Mouse (Mus musculus) myocyte (in vitro differentiated cells): Measurements from ENCODE around the gene Tubg2. TPM values are rescaled to one million over a fixed set of nuclear protein-coding genes. Genes with fewer than 3 reads are reported as not detected.

Source experiments
- H3K27me3 ChIP-seq: one replicate; pipeline ENCODE4 v1.6.1; 2011; ENCODE audit not compliant: control insufficient read depth, insufficient read depth, insufficient read length
- H3K36me3 ChIP-seq: one replicate; pipeline ENCODE4 v1.6.1; 2011; ENCODE audit not compliant: control insufficient read depth, insufficient read depth
- H3K4me2 ChIP-seq: one replicate; pipeline ENCODE4 v1.6.1; 2011; ENCODE audit warnings: low read depth, control low read depth
- H3K4me3 ChIP-seq: one replicate; pipeline ENCODE4 v1.5.1; 2011; ENCODE audit warnings: mild to moderate bottlenecking, control low read depth, moderate library complexity
- H3K79me2 ChIP-seq: one replicate; pipeline ENCODE4 v1.6.1; 2011; ENCODE audit not compliant: control insufficient read depth, insufficient read depth
- H3ac ChIP-seq: one replicate; pipeline ENCODE4 v1.6.1; 2011; ENCODE audit not compliant: control insufficient read depth, insufficient read length
- CEBPB ChIP-seq: IDR thresholded peaks from 2 replicates; pipeline ENCODE4 v1.6.1; 2011; ENCODE audit warnings: mild to moderate bottlenecking, moderate library complexity; ENCODE audit not compliant: poor library complexity, insufficient read depth, severe bottlenecking
- E2F4 ChIP-seq: IDR thresholded peaks from one replicate; pipeline ENCODE4 v1.6.1; 2011; ENCODE audit warnings: mild to moderate bottlenecking, control low read depth, moderate library complexity; ENCODE audit not compliant: insufficient read depth
- MAX ChIP-seq: IDR thresholded peaks from one replicate; pipeline ENCODE4 v1.6.1; 2011; ENCODE audit warnings: low read depth, mild to moderate bottlenecking, control low read depth
- MYOD1 ChIP-seq, 3 experiments: IDR thresholded peaks; one replicate each; pipeline ENCODE4 v1.6.1; 2011; ENCODE audit warnings: control low read depth in 2 of 3, low read depth in 2 of 3, mild to moderate bottlenecking in 2 of 3, moderate library complexity in 1 of 3; ENCODE audit not compliant: insufficient read length in 2 of 3, control insufficient read depth in 1 of 3
- MYOG ChIP-seq, 3 experiments: IDR thresholded peaks; one replicate each; pipeline ENCODE4 v1.6.1; 2011; ENCODE audit warnings: control low read depth in 2 of 3, low read depth in 2 of 3, mild to moderate bottlenecking in 2 of 3; ENCODE audit not compliant: insufficient read length in 2 of 3, control insufficient read depth in 1 of 3, insufficient read depth in 1 of 3
- POLR2A ChIP-seq: IDR thresholded peaks from one replicate; pipeline ENCODE4 v1.6.1; 2011; ENCODE audit warnings: low read depth, mild to moderate bottlenecking, control low read depth, moderate library complexity; ENCODE audit not compliant: insufficient read length
- POLR2AphosphoS2 ChIP-seq: IDR thresholded peaks from one replicate; pipeline ENCODE4 v1.6.1; 2011; ENCODE audit warnings: low read depth, control low read depth; ENCODE audit not compliant: insufficient read length
- REST ChIP-seq: IDR thresholded peaks from one replicate; pipeline ENCODE4 v1.6.1; 2011; ENCODE audit warnings: mild to moderate bottlenecking, control low read depth, moderate library complexity; ENCODE audit not compliant: insufficient read depth, insufficient read length
- SRF ChIP-seq: IDR thresholded peaks from one replicate; pipeline ENCODE4 v1.6.1; 2011; ENCODE audit warnings: low read depth; ENCODE audit not compliant: control insufficient read depth, insufficient read length
- TCF12 ChIP-seq: IDR thresholded peaks from one replicate; pipeline ENCODE4 v1.6.1; 2011; ENCODE audit warnings: mild to moderate bottlenecking, control low read depth; ENCODE audit not compliant: poor library complexity, insufficient read depth, severe bottlenecking
- TCF3 ChIP-seq: IDR thresholded peaks from one replicate; pipeline ENCODE4 v1.6.1; 2011; ENCODE audit warnings: low read depth, control low read depth; ENCODE audit not compliant: insufficient read length
- USF1 ChIP-seq: IDR thresholded peaks from one replicate; pipeline ENCODE4 v1.6.1; 2011; ENCODE audit warnings: low read depth, mild to moderate bottlenecking, control low read depth, moderate library complexity
- polyA plus RNA-seq: library from polyadenylated mRNA; unstranded; fragments of >200 nt; fragmentation: generic; extraction: Trizol; gene quantifications from one replicate; pipeline ENCODE4 v1.2.1, GENCODE M21; 2012; ENCODE audit warnings: missing spikeins

Gene Tubg2
- polyA plus RNA-seq, 1 experiment = 0.18 TPM

DNA sequence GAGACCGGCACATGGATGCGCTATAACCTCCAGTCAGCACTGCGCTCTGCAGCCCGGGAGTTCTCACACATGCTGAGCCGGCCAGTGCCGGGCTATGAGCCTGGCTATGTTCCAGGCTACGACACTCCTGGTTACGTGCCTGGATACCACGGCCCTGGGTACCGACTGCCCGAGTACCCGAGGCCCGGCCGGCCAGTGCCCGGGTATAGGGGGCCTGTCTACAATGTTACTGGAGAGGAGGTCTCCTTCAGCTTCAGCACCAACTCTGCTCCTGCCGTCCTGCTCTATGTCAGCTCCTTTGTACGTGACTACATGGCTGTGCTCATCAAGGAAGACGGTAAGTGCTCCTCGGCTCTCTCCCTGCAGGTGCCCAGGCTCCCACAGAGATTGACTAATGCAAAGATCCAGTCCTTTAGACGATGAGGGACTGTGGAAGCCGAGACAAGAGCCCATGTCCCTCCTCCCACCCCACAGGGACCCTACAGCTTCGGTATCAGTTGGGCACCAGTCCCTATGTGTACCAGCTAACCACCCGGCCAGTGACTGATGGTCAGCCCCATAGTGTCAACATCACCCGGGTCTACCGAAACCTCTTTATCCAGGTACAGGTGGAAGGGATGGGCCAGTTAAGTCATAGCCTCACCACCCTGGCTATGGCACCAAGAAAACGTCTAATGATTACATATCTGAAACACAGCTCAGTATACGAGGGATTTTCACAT, 31.0 kb downstream of the Tubg2 start:
- TF ChIP-seq E2F4 = no peak
- no peak for TF ChIP-seq MAX
- TF ChIP-seq CEBPB = no peak
- no peak for TF ChIP-seq TCF12
- TF ChIP-seq SRF = no peak
- TF ChIP-seq MYOG (IDR thresholded peaks at IDR 0.05; ENCODE audit: control insufficient read depth in 1 of 3, insufficient read depth in 1 of 3, insufficient read length in 2 of 3, low read depth in 2 of 3) = no peak
- H3K79me2 ChIP-seq = no peaks in the 10 kb centered on the region

DNA sequence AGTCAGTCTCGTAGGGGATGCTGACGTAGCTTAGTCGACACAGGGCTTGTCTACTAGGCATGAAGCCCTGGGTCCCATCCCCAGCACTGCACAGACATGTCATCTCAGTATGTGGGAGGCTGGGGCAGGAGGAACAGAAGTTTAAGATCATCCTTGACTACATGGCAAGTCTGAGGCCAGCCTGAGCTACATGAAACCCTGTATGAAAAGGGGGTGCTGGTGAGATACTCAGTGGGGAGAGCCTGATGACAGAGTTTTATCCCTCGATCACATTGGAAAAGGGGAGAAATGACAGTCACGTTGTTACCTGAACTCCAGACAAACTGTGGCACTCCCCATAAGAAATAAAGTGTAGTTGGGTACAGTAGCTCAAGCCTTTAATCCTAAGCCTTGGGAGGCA, 31.8 kb downstream of the Tubg2 start:
- no peaks in the 10 kb centered on the region for H3K36me3 ChIP-seq
- H3K4me3 ChIP-seq = no peak overlapping the region
- H3K27me3 ChIP-seq = no peaks in the 10 kb centered on the region
- no peak overlapping the region for H3K4me2 ChIP-seq
- H3K79me2 ChIP-seq = no peaks in the 10 kb centered on the region
- TF ChIP-seq TCF3 (no peak), CEBPB (no peak), REST (no peak), SRF (no peak), USF1 (no peak), MYOD1 (IDR thresholded peaks at IDR 0.05; ENCODE audit: control insufficient read depth in 1 of 3, insufficient read length in 2 of 3, low read depth in 2 of 3) (no peak), TCF12 (no peak), MAX (no peak), POLR2A (no peak), E2F4 (no peak), MYOG (IDR thresholded peaks at IDR 0.05; ENCODE audit: control insufficient read depth in 1 of 3, insufficient read depth in 1 of 3, insufficient read length in 2 of 3, low read depth in 2 of 3) (no peak), POLR2AphosphoS2 (no peak)
- no peak overlapping the region for H3ac ChIP-seq

More for the DNA sequence above, 31.0 kb downstream of the Tubg2 start:
- no peak overlapping the region for H3ac ChIP-seq
- H3K27me3 ChIP-seq = no peaks in the 10 kb centered on the region
- H3K36me3 ChIP-seq = no peaks in the 10 kb centered on the region
- no peak overlapping the region for H3K4me3 ChIP-seq
- no peak overlapping the region for H3K4me2 ChIP-seq

- Histone ChIP-seq H3K27me3 (no peaks in the 10 kb centered on the region), H3K36me3 (no peaks in the 10 kb centered on the region), H3ac (no peak overlapping the region), H3K4me3 (no peak overlapping the region), H3K4me2 (no peak overlapping the region), H3K79me2 (no peaks in the 10 kb centered on the region)
- no peak for TF ChIP-seq TCF12
- no peak for TF ChIP-seq MYOD1 (IDR thresholded peaks at IDR 0.05; ENCODE audit: control insufficient read depth in 1 of 3, insufficient read length in 2 of 3, low read depth in 2 of 3)
- TF ChIP-seq REST = no peak
- TF ChIP-seq POLR2A = no peak
- no peak for TF ChIP-seq MYOG (IDR thresholded peaks at IDR 0.05; ENCODE audit: control insufficient read depth in 1 of 3, insufficient read depth in 1 of 3, insufficient read length in 2 of 3, low read depth in 2 of 3)
- TF ChIP-seq POLR2AphosphoS2 = no peak
- TF ChIP-seq TCF3 = no peak
These were observed 32.6 kb downstream of the Tubg2 start for GRCm38 (mm10) chr11:101188166-101188805.

- TF ChIP-seq MYOG (IDR thresholded peaks at IDR 0.05; ENCODE audit: control insufficient read depth in 1 of 3, insufficient read depth in 1 of 3, insufficient read length in 2 of 3, low read depth in 2 of 3) = peak in 2 of 3 experiments; percentile 17 to 72
- TF ChIP-seq CEBPB = no peak
- TF ChIP-seq MYOD1 (IDR thresholded peaks at IDR 0.05; ENCODE audit: control insufficient read depth in 1 of 3, insufficient read length in 2 of 3, low read depth in 2 of 3) = peak in 1 of 3 experiments; percentile 57
These were observed 33.9 kb downstream of the Tubg2 start for GRCm38 (mm10) chr11:101189495-101190180.

DNA sequence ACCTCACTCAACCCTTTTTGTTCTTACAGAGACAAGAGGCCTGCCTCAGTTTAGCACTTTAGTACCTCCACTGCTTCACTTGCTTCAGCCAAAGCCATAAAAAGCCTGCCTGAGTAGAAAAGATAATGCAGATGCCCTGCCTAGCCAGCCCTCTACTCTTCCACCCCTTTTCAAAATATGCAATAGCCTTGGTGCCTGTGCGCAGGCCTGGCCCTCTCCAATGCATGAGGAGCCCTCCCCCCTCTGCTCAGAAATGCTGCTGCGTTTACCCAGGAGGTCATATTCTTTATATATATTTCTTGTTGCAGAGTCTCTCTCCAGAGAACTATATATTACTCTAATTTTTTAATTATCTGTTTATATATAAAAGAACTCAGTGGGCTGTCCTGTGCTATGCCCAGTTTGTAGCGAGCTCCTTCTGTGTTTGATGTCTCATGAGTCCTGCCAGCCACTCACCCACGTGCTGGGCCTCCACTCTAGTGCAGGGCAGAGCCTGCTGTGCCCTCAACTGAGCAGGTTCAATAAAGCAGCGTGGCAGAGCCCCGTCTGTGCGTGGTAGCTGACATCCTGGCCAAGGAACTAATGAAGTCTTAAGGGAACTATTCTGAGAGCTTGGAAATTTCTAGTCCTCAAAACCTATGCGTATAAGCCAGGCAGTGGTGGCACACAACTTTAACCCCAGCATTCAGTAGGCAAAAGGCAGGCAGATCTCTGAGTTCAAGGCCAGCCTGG, 34.6 kb downstream of the Tubg2 start:
- Histone ChIP-seq H3K79me2 (no peaks in the 10 kb centered on the region), H3K36me3 (no peaks in the 10 kb centered on the region), H3K4me3 (no peak overlapping the region), H3K4me2 (peak overlapping the region; percentile 30), H3ac (no peak overlapping the region), H3K27me3 (no peaks in the 10 kb centered on the region)
- TF ChIP-seq USF1 (no peak), CEBPB (no peak), MYOD1 (IDR thresholded peaks at IDR 0.05; ENCODE audit: control insufficient read depth in 1 of 3, insufficient read length in 2 of 3, low read depth in 2 of 3) (no peak), SRF (no peak), REST (no peak), MYOG (IDR thresholded peaks at IDR 0.05; ENCODE audit: control insufficient read depth in 1 of 3, insufficient read depth in 1 of 3, insufficient read length in 2 of 3, low read depth in 2 of 3) (no peak), MAX (no peak), POLR2AphosphoS2 (no peak), TCF12 (no peak), TCF3 (no peak), POLR2A (no peak), E2F4 (no peak)

More at GRCm38 (mm10) chr11:101189495-101190180, 33.9 kb downstream of the Tubg2 start:
- no peaks in the 10 kb centered on the region for H3K27me3 ChIP-seq
- H3K79me2 ChIP-seq = no peaks in the 10 kb centered on the region
- no peaks in the 10 kb centered on the region for H3K36me3 ChIP-seq
- peak overlapping the region; percentile 30 for H3K4me2 ChIP-seq
- no peak overlapping the region for H3K4me3 ChIP-seq
- H3ac ChIP-seq = no peak overlapping the region
